Mouse (Mus musculus): Measurements from ENCODE around the gene Anapc5. TPM values are rescaled to one million over a fixed set of nuclear protein-coding genes. Genes with fewer than 3 reads are reported as not detected.
A peak's percentile ranks its signal among the peaks of the same experiment; 100 is the strongest.

Anapc5 gene
- total and polyA plus RNA-seq, 3 experiments: 148 to 154 (median 152) TPM

DNA sequence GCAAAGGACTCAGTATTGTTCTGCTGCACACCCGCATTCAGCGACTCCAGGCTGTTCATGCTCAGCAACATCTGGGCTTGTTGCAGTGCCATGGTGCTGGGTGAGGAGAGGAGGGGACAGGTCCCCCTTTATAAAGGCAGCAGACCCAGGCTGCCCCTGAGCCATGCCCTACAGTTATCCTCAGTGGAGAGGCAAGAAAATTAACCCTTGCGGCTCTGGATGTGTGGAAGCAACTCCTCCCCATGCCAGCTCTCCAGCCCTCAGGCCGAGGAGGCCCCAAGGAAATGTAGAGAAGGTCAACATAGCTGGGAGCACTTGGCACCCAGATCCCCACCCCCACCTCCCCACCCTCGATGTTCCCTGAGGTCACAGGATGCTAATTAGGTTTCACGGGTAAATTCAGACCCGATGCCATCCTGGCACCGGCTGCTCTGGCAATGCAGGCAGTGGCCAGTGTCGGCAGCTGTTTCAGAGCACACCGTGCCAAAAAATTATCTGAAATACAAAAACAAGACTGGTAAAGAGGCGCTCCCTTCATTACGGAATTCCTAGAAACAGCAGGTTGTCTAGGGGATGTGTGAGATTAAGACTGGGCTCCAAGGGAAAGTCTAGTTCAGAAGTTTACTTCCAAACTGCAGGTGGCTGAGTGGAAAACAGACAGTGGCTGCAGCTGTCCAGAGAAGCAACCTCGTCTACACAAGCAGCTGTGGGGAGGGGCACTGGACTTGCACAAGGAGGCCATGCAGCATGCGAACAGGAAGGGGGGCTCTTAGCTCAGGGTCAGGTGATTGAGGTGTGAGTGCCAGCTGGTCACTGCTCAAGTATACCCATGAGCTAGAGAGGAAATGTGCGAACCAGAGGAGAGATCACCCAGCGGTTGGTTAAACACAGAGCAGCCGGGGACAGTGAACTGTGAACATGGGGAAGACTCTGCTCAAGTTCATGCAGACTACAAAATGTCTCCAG lies 21.5 kb downstream of the Anapc5 start:
- no peak for DNase-seq

DNA sequence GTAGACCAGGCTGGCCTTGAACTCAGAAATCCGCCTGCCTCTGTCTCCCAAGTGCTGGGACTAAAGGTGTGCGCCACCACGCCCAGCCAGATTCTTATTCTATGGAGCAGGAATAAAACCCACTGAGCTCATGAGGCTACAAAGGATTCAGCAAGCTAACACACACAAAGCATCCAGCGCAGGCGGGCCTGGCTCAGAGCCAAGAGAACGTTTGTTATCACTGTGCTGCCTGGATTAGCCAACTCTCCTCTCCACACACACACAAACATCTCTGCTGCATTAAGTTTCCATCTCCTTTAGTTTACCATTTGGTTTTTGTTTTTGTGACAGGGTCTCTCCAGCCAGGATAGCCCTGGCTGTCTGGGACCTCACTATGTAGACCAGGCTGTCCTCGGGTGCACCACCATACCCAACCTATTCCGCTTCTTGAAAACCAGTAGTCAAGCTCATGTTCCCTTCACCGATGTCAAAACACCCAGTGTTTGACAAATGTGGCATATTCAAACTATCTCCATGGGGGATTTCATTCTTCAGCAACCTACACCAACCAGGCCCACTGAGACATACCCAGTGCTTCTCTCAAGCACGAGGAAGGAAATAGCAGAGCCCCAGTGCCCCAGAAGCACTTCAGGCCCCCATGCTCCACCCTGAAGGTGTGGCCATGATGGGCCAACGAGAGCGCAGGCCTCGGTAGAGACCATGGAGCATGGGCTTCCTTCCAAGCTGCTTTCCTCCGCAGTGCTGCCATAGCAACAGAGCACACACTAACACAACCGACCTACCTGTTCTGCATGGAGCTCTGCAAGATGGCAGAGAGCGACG lies 22.4 kb downstream of the Anapc5 start:
- peak; percentile 70 for DNase-seq

DNA sequence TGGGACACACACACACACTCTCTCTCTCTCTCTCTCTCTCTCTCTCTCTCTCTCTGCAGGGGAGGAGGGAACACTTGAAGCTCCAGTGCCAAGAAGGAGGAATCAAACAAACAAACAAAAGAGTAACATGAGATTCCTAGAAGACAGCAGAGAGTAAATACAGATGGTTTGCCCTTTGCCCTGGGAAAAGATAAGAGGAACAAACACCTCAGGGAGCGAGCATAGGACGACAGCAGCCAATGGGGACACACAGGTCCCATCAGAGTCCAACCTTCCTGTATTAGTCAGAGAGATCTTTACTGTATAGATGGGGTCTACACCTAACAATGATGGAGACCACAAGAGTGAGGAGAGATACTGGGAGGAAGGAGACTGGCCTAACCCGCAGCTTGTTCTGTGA lies 23.3 kb downstream of the Anapc5 start:
- DNase-seq: no peak

DNA sequence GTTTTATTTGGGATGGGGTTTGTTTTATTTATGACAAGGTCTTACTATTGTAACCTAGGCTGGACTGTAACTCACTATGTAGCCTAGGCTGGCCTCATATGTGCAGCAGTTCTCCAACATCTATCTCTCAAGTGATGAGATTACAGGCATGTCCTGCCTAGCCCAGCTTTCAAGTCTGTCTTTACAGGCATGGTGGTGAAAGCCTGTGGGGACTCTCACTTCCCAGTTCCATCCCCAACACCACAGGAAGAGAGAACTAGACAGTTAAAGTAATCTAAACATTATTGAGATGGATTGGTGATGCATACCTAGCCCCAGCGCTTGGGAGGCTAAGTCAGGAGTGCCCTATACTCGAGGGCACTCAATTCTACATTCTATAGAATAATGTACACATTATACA lies 32.4 kb downstream of the Anapc5 start:
- DNase-seq: no peak

- no peak for DNase-seq
Observed at GRCm38 (mm10) chr5:122786035-122786819, 34.9 kb downstream of the Anapc5 start.

DNA sequence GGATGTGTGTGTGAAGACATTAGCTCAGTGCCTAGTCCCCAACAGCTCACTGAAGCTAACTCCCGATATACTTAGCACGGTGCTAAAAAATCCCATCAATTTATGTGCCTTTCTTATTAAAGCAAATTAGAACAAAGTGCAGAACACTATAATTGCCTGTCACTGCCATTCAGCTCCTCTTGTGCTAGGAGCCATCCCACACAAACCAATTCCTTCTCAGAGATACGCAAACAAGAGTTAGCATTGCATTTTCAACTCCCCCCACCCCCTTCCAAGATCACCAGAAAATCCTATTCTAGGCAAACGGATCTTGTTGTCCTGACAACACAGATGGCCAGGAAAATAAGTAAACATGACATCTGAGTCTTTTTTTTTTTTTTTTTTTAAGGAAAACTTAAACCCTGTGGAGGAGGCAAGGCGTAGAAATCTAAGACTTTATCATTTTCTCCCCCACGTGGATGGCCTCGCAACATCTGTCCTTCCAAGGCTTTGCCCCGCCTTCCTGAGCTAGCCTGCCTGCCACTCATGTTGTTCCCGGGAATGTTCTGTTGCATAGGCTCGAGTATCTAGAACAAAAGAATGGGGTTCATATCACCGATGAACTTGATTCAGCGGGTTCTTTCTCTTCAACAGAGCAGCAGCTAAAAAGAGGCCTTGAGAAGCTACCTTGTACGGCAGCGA lies 37.3 kb downstream of the Anapc5 start:
- no peak for DNase-seq

- DNase-seq: peak; percentile 68
Observed at GRCm38 (mm10) chr5:122782066-122782465, 39.1 kb downstream of the Anapc5 start.

GRCm38 (mm10) chr5:122780791-122781432 lies 40.2 kb downstream of the Anapc5 start:
- no peak for DNase-seq

DNA sequence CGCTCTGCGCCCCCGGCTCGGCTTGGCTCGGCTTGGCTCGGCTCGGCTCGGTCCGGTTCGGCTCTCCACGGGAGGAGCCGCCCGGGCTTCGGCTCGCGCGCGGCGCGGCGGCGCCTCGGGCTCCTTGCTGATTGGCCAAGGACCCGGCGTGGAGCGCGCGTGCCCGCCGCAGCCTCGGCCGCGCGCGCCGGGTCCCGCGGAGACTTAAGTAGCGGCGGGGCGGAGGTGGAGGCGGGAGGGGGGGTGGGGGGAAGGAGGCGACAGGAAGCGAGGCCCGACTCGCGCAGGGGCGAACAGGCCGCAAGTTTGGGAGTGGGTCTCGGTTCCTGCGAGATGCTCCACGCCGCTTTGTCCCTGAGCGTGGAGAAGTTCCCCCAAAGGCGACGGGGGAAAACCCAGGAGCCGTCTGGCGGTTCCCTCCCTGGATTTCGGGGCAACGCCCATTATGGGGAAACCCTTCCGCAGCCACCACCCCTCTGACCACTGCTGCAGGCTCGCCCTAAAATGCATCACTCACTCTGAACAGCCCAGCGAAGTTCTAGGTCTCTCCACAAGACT lies 41.8 kb downstream of the Anapc5 start, which contains the start of gene Camkk2:
Gene Camkk2 (minus strand): TSS at position 133 of the 558 bp plus-strand sequence.
- DNase-seq: peak; percentile 91

DNA sequence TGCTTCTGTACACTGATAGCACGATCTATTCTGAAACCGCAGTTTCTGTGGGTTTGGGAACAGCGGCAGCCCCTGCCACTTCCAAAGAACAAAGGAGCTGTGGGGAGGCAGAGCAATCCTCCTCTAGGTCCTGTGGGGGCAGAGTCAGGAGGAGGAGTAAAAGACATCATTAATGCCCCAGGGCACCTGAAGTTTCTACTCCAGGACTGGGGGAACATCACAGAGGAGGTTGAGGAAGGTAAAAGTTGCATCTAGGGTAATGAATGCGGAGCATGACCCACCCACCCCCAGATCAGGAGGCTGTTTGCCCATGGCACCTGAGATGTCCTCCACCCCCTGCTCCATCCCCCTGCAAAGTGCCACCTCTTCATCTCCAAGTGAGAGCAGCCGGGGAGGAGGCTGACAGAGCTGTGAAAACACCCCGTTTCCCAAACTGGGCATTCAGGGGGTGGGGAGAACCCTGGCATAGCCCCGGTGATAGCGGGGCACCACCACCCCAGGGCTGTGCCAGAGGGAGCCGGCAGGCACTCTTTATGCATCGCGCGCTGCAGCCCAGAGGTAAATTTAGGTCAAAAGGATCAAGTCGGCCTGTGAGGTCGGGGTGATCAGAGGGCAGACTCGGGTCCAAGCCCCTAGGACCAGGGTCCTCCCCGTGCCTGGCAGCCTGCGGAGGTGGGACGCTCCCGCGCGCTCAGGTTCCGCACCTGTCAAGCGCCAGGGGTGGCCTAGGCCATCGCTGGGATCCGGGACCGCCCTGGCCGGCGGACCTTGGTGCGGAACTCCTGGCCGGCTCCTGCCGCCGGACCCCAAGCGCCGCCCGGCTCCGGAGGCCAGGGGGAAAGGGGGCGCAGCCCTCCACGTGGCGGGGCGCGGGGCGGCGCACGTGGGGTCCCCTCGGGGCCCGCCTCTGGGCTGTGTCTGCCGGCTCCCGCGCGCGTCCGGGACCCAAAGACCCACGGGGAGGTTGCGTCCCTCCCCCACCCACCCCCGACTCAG lies 42.6 kb downstream of the Anapc5 start:
- DNase-seq: peak; percentile 63

GRCm38 (mm10) chr5:122777322-122777721 lies 43.8 kb downstream of the Anapc5 start:
- no peak for DNase-seq

DNA sequence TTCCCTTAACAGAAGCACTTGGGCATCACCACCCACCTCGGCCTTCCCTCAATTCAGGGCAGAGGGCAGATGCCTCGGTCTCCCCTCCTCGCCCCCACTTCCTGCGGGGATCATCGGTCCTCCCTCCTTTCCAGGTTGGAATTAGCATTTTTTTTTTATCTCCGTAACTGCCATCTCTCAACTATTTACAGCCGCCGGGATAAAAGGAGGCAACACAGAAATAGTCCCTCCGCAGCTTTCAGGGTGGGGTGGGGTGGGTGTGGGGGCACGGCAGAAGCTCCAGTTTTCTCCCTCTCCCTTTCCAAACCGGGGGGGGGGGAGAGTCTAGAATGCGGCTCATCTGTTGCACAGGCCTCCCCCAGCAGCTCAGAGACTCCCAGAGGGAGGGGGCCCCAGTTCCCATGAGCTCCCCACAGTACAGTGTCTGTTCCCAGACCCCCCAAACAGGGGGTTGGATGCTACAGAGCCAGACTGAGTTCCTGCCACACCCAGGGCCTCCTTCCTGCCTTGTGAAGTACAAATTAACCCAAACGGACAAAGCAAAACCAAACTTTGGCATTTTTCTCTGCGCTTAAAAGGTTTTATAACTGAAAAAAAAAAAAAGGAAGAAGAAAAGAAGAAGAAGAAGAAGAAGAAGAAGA lies 45.4 kb downstream of the Anapc5 start:
- DNase-seq: no peak

DNA sequence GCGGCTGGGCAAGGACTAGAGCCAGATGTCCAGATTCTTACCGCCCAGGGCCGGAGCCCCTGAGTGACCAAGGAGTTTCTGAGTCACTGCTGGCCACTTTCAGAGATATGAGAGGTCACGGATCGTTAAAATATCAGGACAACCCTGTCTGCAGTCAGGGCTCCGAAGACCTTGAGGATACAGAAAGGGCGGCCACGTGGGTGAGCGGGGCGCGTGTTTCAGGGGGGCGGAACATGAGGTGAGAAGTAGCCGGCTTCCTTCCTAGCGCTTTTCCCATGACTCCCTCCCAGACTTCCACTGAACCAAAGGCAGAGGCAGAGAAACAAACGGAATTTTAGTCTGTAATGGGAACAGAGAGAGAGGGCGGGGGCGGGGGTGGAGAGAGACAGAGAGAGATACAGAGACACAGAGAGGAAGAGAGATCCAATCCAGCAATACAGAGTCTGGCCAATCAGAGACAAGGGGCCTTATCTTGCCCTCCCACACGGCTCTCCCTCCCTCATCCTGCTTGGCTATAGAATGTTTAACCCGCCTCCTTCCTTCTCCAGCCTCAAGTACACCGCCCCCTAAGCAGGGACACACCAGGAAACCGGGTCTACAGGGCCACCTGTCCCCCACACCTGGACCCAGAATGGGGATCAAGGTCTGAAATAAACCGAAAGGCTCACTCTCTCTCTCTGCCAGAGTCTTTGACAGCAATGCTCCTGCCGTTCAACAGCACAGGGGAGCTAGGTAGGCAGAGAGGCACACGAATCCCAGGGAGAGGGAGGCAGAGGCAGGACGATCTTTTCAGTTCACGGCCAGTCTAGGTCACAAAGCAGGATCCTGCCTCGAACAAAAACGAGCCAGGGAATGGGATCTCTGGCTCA lies 46.2 kb downstream of the Anapc5 start:
- DNase-seq: peak; percentile 83

- DNase-seq: no peak
Observed at GRCm38 (mm10) chr5:122773756-122774155, 47.4 kb downstream of the Anapc5 start.

DNA sequence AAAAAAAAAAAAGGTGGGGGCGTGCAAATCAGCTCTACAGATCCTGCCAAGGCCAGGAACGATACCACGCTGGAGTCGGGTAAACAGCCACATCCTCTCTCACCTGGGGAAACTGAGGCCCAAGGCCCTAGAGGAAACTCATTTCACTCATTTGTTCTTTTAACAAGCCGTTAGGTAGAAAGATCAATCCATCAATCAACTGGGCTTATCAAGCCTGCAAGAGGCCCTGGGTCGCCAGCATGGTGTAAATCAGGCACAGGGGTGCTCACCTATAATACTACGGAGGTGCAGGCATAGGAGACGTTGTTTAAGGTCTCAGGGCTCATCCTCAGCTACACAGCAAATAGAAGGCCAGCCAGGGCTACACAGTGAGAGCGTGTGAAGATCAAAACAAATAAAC lies 49.7 kb downstream of the Anapc5 start:
- DNase-seq: no peak

- peak; percentile 88 for DNase-seq
Observed at GRCm38 (mm10) chr5:122770806-122771261, 50.3 kb downstream of the Anapc5 start.

DNA sequence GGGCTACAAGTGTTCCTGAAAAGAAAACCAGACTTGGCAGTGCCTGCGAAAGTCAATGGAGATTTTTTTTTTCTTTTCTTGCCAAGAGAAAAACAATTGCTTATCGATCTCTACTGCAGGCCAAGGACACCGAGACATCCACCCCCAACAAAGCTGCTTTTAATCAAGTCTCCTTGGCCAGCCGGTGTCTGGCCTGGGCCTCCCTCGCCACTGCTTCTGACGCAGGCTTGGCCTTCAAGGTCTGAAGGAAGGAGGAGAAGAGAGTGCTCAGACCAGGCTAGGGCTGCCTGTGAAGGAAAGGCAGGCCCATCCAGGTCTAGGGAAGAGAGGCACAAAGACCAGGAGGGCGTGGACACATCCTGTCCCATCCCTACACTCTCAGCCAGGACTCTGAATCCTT lies 50.8 kb downstream of the Anapc5 start:
- peak; percentile 72 for DNase-seq
